Mouse (Mus musculus): Measurements from ENCODE around the gene Cds2. TPM values are rescaled to one million over a fixed set of nuclear protein-coding genes. Genes with fewer than 3 reads are reported as not detected.
A peak's percentile ranks its signal among the peaks of the same experiment; 100 is the strongest.

Cds2 gene
- total RNA-seq (2012; rRNA removed) = 73.9 and 160 TPM in 2 replicates

GRCm38 (mm10) chr2:132262879-132263398, at the start of gene Cds2:
TSS of gene Cds2 (plus strand) at chr2:132263148.
- Histone ChIP-seq H3K4me1 (ENCODE audit: control insufficient read depth in 2 of 2, insufficient read depth in 2 of 2, low read length in 2 of 2, poor library complexity in 1 of 2) (peaks cover 2% of the 10 kb centered on the region in 2 experiments; a peak in 3 of 4 replicates), H3K27ac (ENCODE audit: insufficient read depth, low read depth, low read length, poor library complexity, severe bottlenecking) (peak within 1 kb of the TSS; percentile 84), H3K36me3 (ENCODE audit: control insufficient read depth, insufficient read depth, low read length, poor library complexity, severe bottlenecking) (no peaks in the 10 kb centered on the region), H3K9me3 (ENCODE audit: control insufficient read depth, insufficient read depth, low read depth, low read length) (no peaks in the 10 kb centered on the region), H3K9ac (ENCODE audit: insufficient read depth, low read depth, low read length, poor library complexity, severe bottlenecking) (peak within 1 kb of the TSS; percentile 85), H3K4me3 (ENCODE audit: insufficient read depth in 1 of 2, low read depth in 1 of 2, low read length in 2 of 2, poor library complexity in 1 of 2, severe bottlenecking in 1 of 2) (peak within 1 kb of the TSS; percentile 91 to 92)
- DNase-seq (ENCODE audit: low read depth, low spot score) = peak; percentile 98
- in situ Hi-C loops (cut with MboI; ENCODE audit: low sequenced_read_pairs in 2 of 2, unreplicated experiment in 2 of 2) = no loop called here
- TF ChIP-seq MAFK (IDR thresholded peaks at IDR 0.05; ENCODE audit: insufficient read depth, low read depth, low read length) = no peak
- peak; percentile 64; the same call in 1 of the 2 replicates for TF ChIP-seq CHD2 (IDR thresholded peaks at IDR 0.05; ENCODE audit: low read depth, low read length)
- no peak for TF ChIP-seq ZNF384 (IDR thresholded peaks at IDR 0.05; ENCODE audit: low read depth, low read length)
- TF ChIP-seq ZC3H11A (IDR thresholded peaks at IDR 0.05; ENCODE audit: borderline replicate concordance, low read depth, low read length) = no peak
- TF ChIP-seq HCFC1 (IDR thresholded peaks at IDR 0.05; ENCODE audit: borderline replicate concordance, insufficient read depth, low read length) = 0 out of 2 replicates have a peak, but pooled peaks have one; percentile 58

GRCm38 (mm10) chr2:132221611-132222073, 41.3 kb upstream of the Cds2 start:
- Histone ChIP-seq H3K4me1 (ENCODE audit: control insufficient read depth in 2 of 2, insufficient read depth in 2 of 2, low read length in 2 of 2, poor library complexity in 1 of 2) (no peaks in the 10 kb centered on the region), H3K4me3 (ENCODE audit: insufficient read depth in 1 of 2, low read depth in 1 of 2, low read length in 2 of 2, poor library complexity in 1 of 2, severe bottlenecking in 1 of 2) (no peak overlapping the region), H3K9me3 (ENCODE audit: control insufficient read depth, insufficient read depth, low read depth, low read length) (no peaks in the 10 kb centered on the region), H3K27ac (ENCODE audit: insufficient read depth, low read depth, low read length, poor library complexity, severe bottlenecking) (no peak overlapping the region), H3K36me3 (ENCODE audit: control insufficient read depth, insufficient read depth, low read length, poor library complexity, severe bottlenecking) (no peaks in the 10 kb centered on the region), H3K9ac (ENCODE audit: insufficient read depth, low read depth, low read length, poor library complexity, severe bottlenecking) (no peak overlapping the region)
- TF ChIP-seq HCFC1 (IDR thresholded peaks at IDR 0.05; ENCODE audit: borderline replicate concordance, insufficient read depth, low read length) = no peak
- TF ChIP-seq ZC3H11A (IDR thresholded peaks at IDR 0.05; ENCODE audit: borderline replicate concordance, low read depth, low read length) = no peak
- no peak for TF ChIP-seq ZNF384 (IDR thresholded peaks at IDR 0.05; ENCODE audit: low read depth, low read length)
- no peak for TF ChIP-seq MAFK (IDR thresholded peaks at IDR 0.05; ENCODE audit: insufficient read depth, low read depth, low read length)
- TF ChIP-seq CHD2 (IDR thresholded peaks at IDR 0.05; ENCODE audit: low read depth, low read length) = no peak
- in situ Hi-C loops (cut with MboI; ENCODE audit: low sequenced_read_pairs in 2 of 2, unreplicated experiment in 2 of 2) = no loop called here
- DNase-seq (ENCODE audit: low read depth, low spot score) = no peak

GRCm38 (mm10) chr2:132224359-132224758, 38.6 kb upstream of the Cds2 start:
- TF ChIP-seq MAFK (IDR thresholded peaks at IDR 0.05; ENCODE audit: insufficient read depth, low read depth, low read length) (no peak), CHD2 (IDR thresholded peaks at IDR 0.05; ENCODE audit: low read depth, low read length) (no peak), ZNF384 (IDR thresholded peaks at IDR 0.05; ENCODE audit: low read depth, low read length) (no peak), HCFC1 (IDR thresholded peaks at IDR 0.05; ENCODE audit: borderline replicate concordance, insufficient read depth, low read length) (no peak), ZC3H11A (IDR thresholded peaks at IDR 0.05; ENCODE audit: borderline replicate concordance, low read depth, low read length) (no peak)
- DNase-seq (ENCODE audit: low read depth, low spot score) = no peak
- Histone ChIP-seq H3K27ac (ENCODE audit: insufficient read depth, low read depth, low read length, poor library complexity, severe bottlenecking) (no peak overlapping the region), H3K4me3 (ENCODE audit: insufficient read depth in 1 of 2, low read depth in 1 of 2, low read length in 2 of 2, poor library complexity in 1 of 2, severe bottlenecking in 1 of 2) (no peak overlapping the region), H3K9ac (ENCODE audit: insufficient read depth, low read depth, low read length, poor library complexity, severe bottlenecking) (no peak overlapping the region), H3K36me3 (ENCODE audit: control insufficient read depth, insufficient read depth, low read length, poor library complexity, severe bottlenecking) (no peaks in the 10 kb centered on the region), H3K4me1 (ENCODE audit: control insufficient read depth in 2 of 2, insufficient read depth in 2 of 2, low read length in 2 of 2, poor library complexity in 1 of 2) (peaks cover 0 to 2% of the 10 kb centered on the region in 2 experiments; a peak in 1 of 4 replicates), H3K9me3 (ENCODE audit: control insufficient read depth, insufficient read depth, low read depth, low read length) (no peaks in the 10 kb centered on the region)
- in situ Hi-C loops (cut with MboI; ENCODE audit: low sequenced_read_pairs in 2 of 2, unreplicated experiment in 2 of 2) = no loop called here

- TF ChIP-seq HCFC1 (IDR thresholded peaks at IDR 0.05; ENCODE audit: borderline replicate concordance, insufficient read depth, low read length) (no peak), ZNF384 (IDR thresholded peaks at IDR 0.05; ENCODE audit: low read depth, low read length) (no peak), ZC3H11A (IDR thresholded peaks at IDR 0.05; ENCODE audit: borderline replicate concordance, low read depth, low read length) (no peak), MAFK (IDR thresholded peaks at IDR 0.05; ENCODE audit: insufficient read depth, low read depth, low read length) (no peak), CHD2 (IDR thresholded peaks at IDR 0.05; ENCODE audit: low read depth, low read length) (no peak)
- H3K4me1 ChIP-seq (ENCODE audit: control insufficient read depth in 2 of 2, insufficient read depth in 2 of 2, low read length in 2 of 2, poor library complexity in 1 of 2) = peaks cover 8 to 20% of the 10 kb centered on the region in 2 experiments; a peak in 3 of 4 replicates
- H3K27ac ChIP-seq (ENCODE audit: insufficient read depth, low read depth, low read length, poor library complexity, severe bottlenecking) = no peak overlapping the region
- DNase-seq (ENCODE audit: low read depth, low spot score) = no peak
- H3K9ac ChIP-seq (ENCODE audit: insufficient read depth, low read depth, low read length, poor library complexity, severe bottlenecking) = no peak overlapping the region
- no peak overlapping the region for H3K4me3 ChIP-seq (ENCODE audit: insufficient read depth in 1 of 2, low read depth in 1 of 2, low read length in 2 of 2, poor library complexity in 1 of 2, severe bottlenecking in 1 of 2)
- H3K36me3 ChIP-seq (ENCODE audit: control insufficient read depth, insufficient read depth, low read length, poor library complexity, severe bottlenecking) = no peaks in the 10 kb centered on the region; the same call in 1 of the 2 replicates
- in situ Hi-C loops (cut with MboI; ENCODE audit: low sequenced_read_pairs in 2 of 2, unreplicated experiment in 2 of 2) = loop anchor here in 1 of 2 experiments (25.0 kb wide), 1 partner anchor 395 kb away; no protein-coding TSS in a partner anchor
- no peaks in the 10 kb centered on the region for H3K9me3 ChIP-seq (ENCODE audit: control insufficient read depth, insufficient read depth, low read depth, low read length)
Observed at GRCm38 (mm10) chr2:132232413-132232945, 30.5 kb upstream of the Cds2 start.

All from ES-E14 (cell line).